Mouse (Mus musculus) myocyte (in vitro differentiated cells): ENCODE results near the gene Surf2. TPM values are rescaled to one million over a fixed set of nuclear protein-coding genes. Genes with fewer than 3 reads are reported as not detected.

ENCODE experiments used
- H3K27me3 ChIP-seq: one replicate; pipeline ENCODE4 v1.6.1; 2011; ENCODE audit not compliant: control insufficient read depth, insufficient read depth, insufficient read length
- H3K36me3 ChIP-seq: one replicate; pipeline ENCODE4 v1.6.1; 2011; ENCODE audit not compliant: control insufficient read depth, insufficient read depth
- H3K4me2 ChIP-seq: one replicate; pipeline ENCODE4 v1.6.1; 2011; ENCODE audit warnings: low read depth, control low read depth
- H3K4me3 ChIP-seq: one replicate; pipeline ENCODE4 v1.5.1; 2011; ENCODE audit warnings: mild to moderate bottlenecking, control low read depth, moderate library complexity
- H3K79me2 ChIP-seq: one replicate; pipeline ENCODE4 v1.6.1; 2011; ENCODE audit not compliant: control insufficient read depth, insufficient read depth
- H3ac ChIP-seq: one replicate; pipeline ENCODE4 v1.6.1; 2011; ENCODE audit not compliant: control insufficient read depth, insufficient read length
- CEBPB ChIP-seq: IDR thresholded peaks from 2 replicates; pipeline ENCODE4 v1.6.1; 2011; ENCODE audit warnings: mild to moderate bottlenecking, moderate library complexity; ENCODE audit not compliant: poor library complexity, insufficient read depth, severe bottlenecking
- E2F4 ChIP-seq: IDR thresholded peaks from one replicate; pipeline ENCODE4 v1.6.1; 2011; ENCODE audit warnings: mild to moderate bottlenecking, control low read depth, moderate library complexity; ENCODE audit not compliant: insufficient read depth
- MAX ChIP-seq: IDR thresholded peaks from one replicate; pipeline ENCODE4 v1.6.1; 2011; ENCODE audit warnings: low read depth, mild to moderate bottlenecking, control low read depth
- MYOD1 ChIP-seq, 3 experiments: IDR thresholded peaks; one replicate each; pipeline ENCODE4 v1.6.1; 2011; ENCODE audit warnings: control low read depth in 2 of 3, low read depth in 2 of 3, mild to moderate bottlenecking in 2 of 3, moderate library complexity in 1 of 3; ENCODE audit not compliant: insufficient read length in 2 of 3, control insufficient read depth in 1 of 3
- MYOG ChIP-seq, 3 experiments: IDR thresholded peaks; one replicate each; pipeline ENCODE4 v1.6.1; 2011; ENCODE audit warnings: control low read depth in 2 of 3, low read depth in 2 of 3, mild to moderate bottlenecking in 2 of 3; ENCODE audit not compliant: insufficient read length in 2 of 3, control insufficient read depth in 1 of 3, insufficient read depth in 1 of 3
- POLR2A ChIP-seq: IDR thresholded peaks from one replicate; pipeline ENCODE4 v1.6.1; 2011; ENCODE audit warnings: low read depth, mild to moderate bottlenecking, control low read depth, moderate library complexity; ENCODE audit not compliant: insufficient read length
- POLR2AphosphoS2 ChIP-seq: IDR thresholded peaks from one replicate; pipeline ENCODE4 v1.6.1; 2011; ENCODE audit warnings: low read depth, control low read depth; ENCODE audit not compliant: insufficient read length
- REST ChIP-seq: IDR thresholded peaks from one replicate; pipeline ENCODE4 v1.6.1; 2011; ENCODE audit warnings: mild to moderate bottlenecking, control low read depth, moderate library complexity; ENCODE audit not compliant: insufficient read depth, insufficient read length
- SRF ChIP-seq: IDR thresholded peaks from one replicate; pipeline ENCODE4 v1.6.1; 2011; ENCODE audit warnings: low read depth; ENCODE audit not compliant: control insufficient read depth, insufficient read length
- TCF12 ChIP-seq: IDR thresholded peaks from one replicate; pipeline ENCODE4 v1.6.1; 2011; ENCODE audit warnings: mild to moderate bottlenecking, control low read depth; ENCODE audit not compliant: poor library complexity, insufficient read depth, severe bottlenecking
- TCF3 ChIP-seq: IDR thresholded peaks from one replicate; pipeline ENCODE4 v1.6.1; 2011; ENCODE audit warnings: low read depth, control low read depth; ENCODE audit not compliant: insufficient read length
- USF1 ChIP-seq: IDR thresholded peaks from one replicate; pipeline ENCODE4 v1.6.1; 2011; ENCODE audit warnings: low read depth, mild to moderate bottlenecking, control low read depth, moderate library complexity
- polyA plus RNA-seq: library from polyadenylated mRNA; unstranded; fragments of >200 nt; fragmentation: generic; extraction: Trizol; gene quantifications from one replicate; pipeline ENCODE4 v1.2.1, GENCODE M21; 2012; ENCODE audit warnings: missing spikeins

The Surf2 gene
- polyA plus RNA-seq, 1 experiment, result 34.9 TPM

GRCm38 (mm10) chr2:26906431-26906830 is 9.7 kb upstream of the Surf2 start:
- H3ac ChIP-seq, result no peak overlapping the region
- no peaks in the 10 kb centered on the region for H3K27me3 ChIP-seq
- no peak overlapping the region for H3K4me2 ChIP-seq
- H3K36me3 ChIP-seq, result no peaks in the 10 kb centered on the region
- H3K79me2 ChIP-seq, result peaks cover 52% of the 10 kb centered on the region
- H3K4me3 ChIP-seq, result no peak overlapping the region
- TF ChIP-seq TCF3, result no peak
- TF ChIP-seq MYOG (IDR thresholded peaks at IDR 0.05; ENCODE audit: control insufficient read depth in 1 of 3, insufficient read depth in 1 of 3, insufficient read length in 2 of 3, low read depth in 2 of 3), result no peak
- no peak for TF ChIP-seq REST
- no peak for TF ChIP-seq POLR2A

- H3K4me3 ChIP-seq, result no peak overlapping the region
- peaks cover 4% of the 10 kb centered on the region for H3K36me3 ChIP-seq
- no peak overlapping the region for H3ac ChIP-seq
- H3K27me3 ChIP-seq, result no peaks in the 10 kb centered on the region
- H3K79me2 ChIP-seq, result peaks cover 52% of the 10 kb centered on the region
- TF ChIP-seq REST, result no peak
- no peak for TF ChIP-seq USF1
- no peak for TF ChIP-seq TCF3
- no peak for TF ChIP-seq CEBPB
- TF ChIP-seq POLR2AphosphoS2, result no peak
- TF ChIP-seq TCF12, result no peak
- TF ChIP-seq MYOD1 (IDR thresholded peaks at IDR 0.05; ENCODE audit: control insufficient read depth in 1 of 3, insufficient read length in 2 of 3, low read depth in 2 of 3), result no peak
- no peak for TF ChIP-seq POLR2A
- TF ChIP-seq MAX, result no peak
- TF ChIP-seq SRF, result no peak
- no peak for TF ChIP-seq MYOG (IDR thresholded peaks at IDR 0.05; ENCODE audit: control insufficient read depth in 1 of 3, insufficient read depth in 1 of 3, insufficient read length in 2 of 3, low read depth in 2 of 3)
- TF ChIP-seq E2F4, result no peak
- no peak overlapping the region for H3K4me2 ChIP-seq
Observed at GRCm38 (mm10) chr2:26907109-26907508, 9.1 kb upstream of the Surf2 start.

GRCm38 (mm10) chr2:26908710-26909386 is 7.3 kb upstream of the Surf2 start:
- TF ChIP-seq POLR2A (no peak), REST (no peak), MAX (no peak), TCF3 (no peak), MYOG (IDR thresholded peaks at IDR 0.05; ENCODE audit: control insufficient read depth in 1 of 3, insufficient read depth in 1 of 3, insufficient read length in 2 of 3, low read depth in 2 of 3) (no peak), CEBPB (no peak), TCF12 (no peak), E2F4 (no peak), MYOD1 (IDR thresholded peaks at IDR 0.05; ENCODE audit: control insufficient read depth in 1 of 3, insufficient read length in 2 of 3, low read depth in 2 of 3) (no peak)
- Histone ChIP-seq H3ac (no peak overlapping the region), H3K79me2 (peaks cover 49% of the 10 kb centered on the region), H3K36me3 (peaks cover 21% of the 10 kb centered on the region), H3K4me3 (peak overlapping the region; percentile 95), H3K27me3 (no peaks in the 10 kb centered on the region), H3K4me2 (peak overlapping the region; percentile 98)

GRCm38 (mm10) chr2:26909387-26909784 is 6.8 kb upstream of the Surf2 start:
- Histone ChIP-seq H3K4me2 (peak overlapping the region; percentile 98), H3K4me3 (peak overlapping the region; percentile 95), H3K79me2 (peaks cover 52% of the 10 kb centered on the region), H3K27me3 (no peaks in the 10 kb centered on the region), H3K36me3 (peaks cover 26% of the 10 kb centered on the region), H3ac (peak overlapping the region; percentile 66)
- TF ChIP-seq TCF3, result no peak
- TF ChIP-seq REST, result no peak
- no peak for TF ChIP-seq SRF
- TF ChIP-seq MAX, result no peak
- no peak for TF ChIP-seq CEBPB
- no peak for TF ChIP-seq USF1

GRCm38 (mm10) chr2:26910124-26910993 is 5.8 kb upstream of the Surf2 start, which contains the start of the genes Med22 and Rpl7a:
Gene Med22, minus strand, starts transcription at chr2:26910677.
Gene Rpl7a, plus strand, starts transcription at chr2:26910764.
- H3K4me3 ChIP-seq, result peak within 1 kb of the TSS; percentile 95
- TF ChIP-seq USF1 (no peak), POLR2AphosphoS2 (peak; percentile 86), MAX (no peak), POLR2A (peak; percentile 77)
- peaks cover 54% of the 10 kb centered on the region for H3K79me2 ChIP-seq
- H3K36me3 ChIP-seq, result peaks cover 26% of the 10 kb centered on the region
- H3K4me2 ChIP-seq, result peak within 1 kb of the TSS; percentile 98
- H3K27me3 ChIP-seq, result no peaks in the 10 kb centered on the region
- H3ac ChIP-seq, result peak within 1 kb of the TSS; percentile 66
